Mouse (Mus musculus) left cerebral cortex, adult 2 months (tissue): ENCODE results near the gene Prdx5. TPM values are rescaled to one million over a fixed set of nuclear protein-coding genes. Genes with fewer than 3 reads are reported as not detected.

Experiments
- DNase-seq, 2 experiments: peaks; one replicate each; pipeline ENCODE4 v3.0.0; 2021 to 2022; ENCODE audit warnings: low spot score in 2 of 2, mixed read lengths in 1 of 2; ENCODE audit errors: extremely low spot score in 1 of 2
- H3K27ac ChIP-seq: fragments of 200-600 bp; 2 replicates; pipeline ENCODE4 v1.8.1; 2022
- H3K4me3 ChIP-seq: fragments of 200-600 bp; 2 replicates; pipeline ENCODE4 v1.8.1; 2022
- CTCF ChIP-seq: fragments of 200-600 bp; IDR thresholded peaks from 2 replicates; pipeline ENCODE4 v1.8.1; 2022; ENCODE audit warnings: antibody characterized with exemption, mild to moderate bottlenecking, moderate library complexity
- intact Hi-C: fragments of 180-260 bp; cut with DNase I; formaldehyde crosslinking; loops from one replicate; pipeline ENCODE4 v1.15.1; 2025
- total RNA-seq, 2 experiments: library from RNA; stranded (reverse); gene quantifications; 2 replicates each; pipeline ENCODE4 v1.2.3; 2021

Gene Prdx5
- total RNA-seq, 2 experiments from 2014 or later = 315 to 354 TPM

DNA sequence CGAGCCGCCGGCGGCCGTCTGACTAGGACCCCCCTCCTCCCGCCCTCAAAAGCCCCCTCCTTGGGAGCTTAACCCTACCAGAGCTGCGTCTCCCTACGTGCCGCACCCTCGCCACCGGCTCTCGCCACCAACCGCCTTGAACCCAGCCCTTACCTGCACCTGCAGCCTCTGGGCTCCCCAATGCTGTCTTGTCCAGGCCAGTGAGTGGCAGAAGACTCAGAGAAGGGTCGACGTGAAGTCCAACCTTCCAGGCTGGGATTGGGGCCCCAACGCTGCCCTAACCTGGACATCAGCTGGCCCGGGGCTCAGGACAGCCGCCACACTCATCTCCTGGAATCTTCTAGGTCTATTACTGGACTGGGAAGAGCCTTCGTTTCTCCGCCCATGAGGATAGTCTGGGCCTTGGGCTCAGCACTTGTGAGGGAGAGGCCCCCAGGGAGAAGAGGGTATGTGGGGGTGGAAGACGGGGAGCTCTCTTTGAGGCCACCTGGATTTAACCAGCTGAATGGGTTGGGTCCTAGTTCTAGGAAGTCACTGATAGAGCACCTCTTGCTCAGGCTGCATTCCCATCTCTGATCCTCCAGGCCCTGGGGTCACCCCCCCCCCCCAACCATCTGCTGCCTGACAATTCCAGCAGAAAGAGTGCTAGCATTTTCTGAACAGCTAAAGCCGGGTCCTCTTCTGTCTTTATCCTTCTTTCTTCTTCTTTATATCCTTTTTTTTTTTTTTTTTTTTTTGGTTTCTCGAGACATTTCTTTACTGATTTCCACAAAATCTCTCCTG is 24.5 kb upstream of the Prdx5 start, which contains the start of gene Kcnk4:
TSS of gene Kcnk4 (minus strand) at position 321 of the 783 bp plus-strand sequence.
- Histone ChIP-seq H3K4me3 (peak within 1 kb of the TSS; percentile 54), H3K27ac (peak within 1 kb of the TSS; percentile 91)
- no peak for DNase-seq
- intact Hi-C loops = no loop called here
- no peak for TF ChIP-seq CTCF

DNA sequence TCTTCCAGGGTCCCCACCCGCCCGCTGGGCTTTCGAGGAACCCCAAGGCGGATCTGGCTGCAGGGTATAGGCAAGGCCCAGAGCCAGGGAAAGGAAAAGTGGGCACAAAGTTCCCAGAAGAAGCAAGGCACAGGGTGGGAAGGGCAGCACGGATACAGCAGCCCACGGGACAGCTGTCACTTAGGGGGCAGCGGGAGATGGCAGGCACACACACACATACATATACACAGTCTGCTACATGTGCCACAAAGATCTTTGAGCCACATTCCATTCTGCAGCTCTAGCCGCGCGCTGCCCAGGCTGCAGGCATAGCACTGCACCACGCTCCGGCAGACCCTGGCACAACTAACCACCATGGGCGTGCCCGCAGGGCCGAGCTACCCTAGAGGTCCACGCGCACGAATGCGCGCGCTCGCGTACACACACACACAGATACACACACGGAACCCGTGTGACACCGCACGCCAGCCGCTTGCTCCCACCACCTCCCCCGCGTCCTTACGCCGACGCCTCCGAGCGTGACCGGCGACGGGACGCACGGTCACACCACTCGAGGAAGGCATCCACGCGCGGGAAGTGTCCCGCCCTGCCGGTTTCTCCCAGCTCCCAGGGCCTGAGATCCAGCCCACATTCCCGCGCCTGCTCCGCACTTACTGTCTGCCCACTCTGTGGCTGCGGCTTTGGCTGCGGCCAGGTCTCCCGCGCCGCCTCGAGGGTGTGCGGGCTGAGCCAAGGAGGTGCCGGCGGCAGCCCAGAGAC is 23.7 kb upstream of the Prdx5 start:
- DNase-seq = peak; percentile 57 to 67
- peak overlapping the region; percentile 91 for H3K27ac ChIP-seq
- intact Hi-C loops = no loop called here
- peak overlapping the region; percentile 54 for H3K4me3 ChIP-seq
- no peak for TF ChIP-seq CTCF

DNA sequence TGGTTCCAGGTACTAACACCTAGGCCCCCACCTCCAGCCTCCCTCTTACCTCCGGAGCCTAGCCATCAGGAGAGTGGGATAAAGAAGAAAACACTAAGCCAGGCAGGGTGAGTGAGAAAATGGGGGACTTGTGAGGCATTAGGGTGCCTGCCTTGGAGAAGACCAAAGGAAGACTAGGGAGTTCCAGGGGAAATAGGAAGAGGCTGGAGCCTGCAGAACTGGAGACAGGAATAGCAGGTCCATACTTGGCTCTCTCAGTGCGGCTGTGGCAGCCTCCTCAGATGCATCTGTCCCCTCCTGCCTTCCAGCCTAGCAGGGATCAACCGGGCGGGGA is 23.2 kb upstream of the Prdx5 start:
- no peak for DNase-seq
- no peak for TF ChIP-seq CTCF
- peak overlapping the region; percentile 54 for H3K4me3 ChIP-seq
- intact Hi-C loops = no loop called here
- peak overlapping the region; percentile 91 for H3K27ac ChIP-seq

DNA sequence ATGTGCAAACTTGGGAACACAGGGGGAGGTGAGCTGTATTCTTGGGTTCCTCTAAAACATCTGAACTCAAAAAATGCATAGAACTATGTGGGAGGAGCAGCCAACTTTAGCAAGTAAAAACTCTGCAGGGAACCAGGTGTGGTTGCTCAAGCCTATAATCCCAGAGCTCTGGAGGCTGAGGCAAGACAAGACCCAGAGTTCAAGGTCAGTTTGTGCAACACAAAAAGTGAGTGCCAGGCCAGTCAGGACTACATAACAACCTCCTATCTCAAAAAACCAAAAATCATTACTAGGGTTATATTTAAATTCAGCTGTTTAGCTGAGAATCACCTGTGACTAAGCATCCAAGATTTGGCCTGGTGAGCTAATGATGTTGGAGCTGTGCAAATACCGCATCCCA is 22.1 kb upstream of the Prdx5 start:
- no peak for TF ChIP-seq CTCF
- Histone ChIP-seq H3K27ac (peak overlapping the region; percentile 91), H3K4me3 (peak overlapping the region; percentile 54)
- intact Hi-C loops = no loop called here
- DNase-seq = no peak

DNA sequence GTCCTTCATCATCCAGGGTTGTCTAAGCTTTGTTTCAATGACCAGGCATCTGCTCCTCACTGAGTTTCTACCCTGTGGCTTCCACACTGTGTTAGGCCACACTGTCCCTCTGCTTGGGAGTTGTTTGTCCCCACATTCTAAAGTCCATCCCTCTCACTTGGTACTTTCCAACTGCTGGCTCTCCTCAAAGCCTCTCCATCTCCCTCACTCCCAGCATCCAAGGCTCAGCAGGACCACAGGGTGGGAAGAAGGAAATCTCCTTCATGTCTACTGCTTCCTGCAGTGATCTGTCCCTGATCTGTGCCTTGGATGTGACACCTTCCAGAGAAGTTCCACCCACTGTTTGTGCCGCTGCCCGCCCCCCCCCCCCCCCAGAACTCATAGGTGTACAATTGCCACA is 21.1 kb upstream of the Prdx5 start:
- TF ChIP-seq CTCF = no peak
- no peak overlapping the region for H3K4me3 ChIP-seq
- DNase-seq = no peak
- intact Hi-C loops = no loop called here
- H3K27ac ChIP-seq = no peak overlapping the region

DNA sequence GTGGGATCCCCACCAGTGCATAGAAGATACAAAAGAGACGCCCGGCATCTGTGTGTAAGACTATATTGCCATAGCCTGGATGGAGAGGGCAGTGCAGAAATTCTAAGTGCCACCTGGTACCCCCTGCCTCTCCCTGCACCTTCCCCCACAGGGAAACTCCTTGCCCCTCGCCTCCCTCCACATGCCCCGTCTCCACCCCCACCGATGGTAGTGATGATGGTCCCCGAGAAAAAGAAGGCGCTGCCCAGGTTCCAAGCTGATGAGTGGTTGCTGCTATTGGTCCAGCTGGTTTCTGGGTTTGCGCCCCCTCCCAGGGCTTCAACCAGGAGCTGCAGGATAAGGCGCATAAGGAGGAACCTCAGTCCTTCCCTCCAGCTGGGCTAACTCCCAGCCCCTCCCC is 18.2 kb upstream of the Prdx5 start:
- TF ChIP-seq CTCF = no peak
- H3K4me3 ChIP-seq = no peak overlapping the region
- intact Hi-C loops = no loop called here
- H3K27ac ChIP-seq = no peak overlapping the region
- no peak for DNase-seq

DNA sequence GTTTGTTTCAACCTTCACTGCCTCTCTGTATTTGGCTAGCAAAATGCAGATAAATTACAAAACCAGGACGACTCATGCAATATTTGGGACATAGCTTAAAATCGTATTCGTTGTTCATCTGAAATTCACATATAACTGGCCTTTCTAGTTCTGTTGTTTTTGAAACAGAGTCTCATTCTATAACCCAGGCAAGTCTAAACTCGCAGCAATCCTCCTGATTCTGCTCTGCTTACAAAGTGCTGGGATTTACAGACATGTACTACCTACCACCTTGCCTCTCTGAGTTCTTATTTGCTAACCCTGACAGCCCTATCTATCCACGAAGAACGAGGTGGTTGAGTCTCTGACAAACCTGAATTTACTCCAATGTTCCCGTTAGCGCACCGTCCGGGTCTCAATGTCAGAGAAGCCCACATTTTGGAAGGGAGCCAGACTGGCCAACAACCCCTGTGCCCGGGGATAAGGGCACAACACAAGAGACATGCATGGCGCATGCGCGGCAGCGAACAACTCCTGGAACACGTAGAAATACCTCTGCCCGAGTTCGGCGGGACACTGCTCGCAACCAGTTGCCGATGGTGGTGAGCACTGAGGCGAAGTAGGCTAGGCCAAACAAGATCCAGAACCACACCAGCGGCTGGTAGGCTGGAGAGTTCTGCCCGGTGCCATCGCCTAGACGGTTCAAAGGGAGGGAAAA is 16.8 kb upstream of the Prdx5 start:
- TF ChIP-seq CTCF = no peak
- Histone ChIP-seq H3K27ac (no peak overlapping the region), H3K4me3 (no peak overlapping the region)
- DNase-seq = no peak
- intact Hi-C loops = no loop called here

DNA sequence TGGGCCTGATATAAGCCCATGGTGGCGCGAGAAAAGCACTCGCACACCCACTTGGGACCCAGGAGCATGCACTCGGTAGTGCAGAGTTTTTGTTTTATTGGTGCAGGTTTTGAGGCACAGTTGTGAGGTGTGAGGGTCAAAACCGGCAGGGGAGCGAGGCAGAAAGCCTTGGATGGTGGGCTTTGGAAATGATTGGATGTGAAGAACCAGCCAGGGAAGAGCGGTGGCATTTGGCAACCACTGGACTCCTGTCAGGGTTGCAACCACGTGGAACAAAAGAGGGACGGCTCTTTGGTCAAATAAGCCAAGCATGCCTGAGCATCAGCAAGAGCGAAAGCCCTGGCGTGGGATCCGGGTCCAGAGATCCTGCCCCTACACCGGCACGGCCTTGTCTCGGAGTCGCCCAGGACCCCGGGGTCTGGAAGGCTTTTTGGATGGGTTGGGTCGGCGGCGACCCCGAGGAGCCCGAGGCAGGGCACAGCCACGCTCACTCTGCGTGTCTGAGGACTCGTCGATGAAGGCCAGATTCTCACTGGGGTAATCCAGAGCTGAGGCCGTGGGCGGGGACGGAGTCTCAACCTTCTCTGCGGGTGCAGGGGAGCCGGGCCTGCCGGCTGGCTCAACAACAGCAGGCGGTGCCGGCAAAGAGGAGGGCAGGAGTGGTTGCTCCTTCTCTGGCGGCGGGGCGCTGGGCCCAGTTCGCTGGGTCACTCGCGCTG is 15.9 kb upstream of the Prdx5 start:
- no peak overlapping the region for H3K4me3 ChIP-seq
- intact Hi-C loops = no loop called here
- no peak for TF ChIP-seq CTCF
- no peak overlapping the region for H3K27ac ChIP-seq
- DNase-seq = no peak

DNA sequence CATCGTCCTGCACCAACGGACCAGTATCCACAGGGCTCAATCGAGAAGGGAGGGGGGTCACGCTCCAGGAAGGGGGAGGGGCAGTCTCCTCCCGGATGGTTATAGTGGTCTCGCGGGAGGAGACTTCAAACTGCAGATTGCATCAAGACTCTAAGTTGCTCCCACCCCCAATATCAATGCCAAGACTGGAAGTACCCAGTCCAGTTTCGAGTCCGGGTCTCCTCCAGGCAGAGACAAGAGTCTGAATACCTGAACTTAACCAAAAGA is 15.3 kb upstream of the Prdx5 start, which contains the start of gene Catsperz:
TSS of gene Catsperz (minus strand) at position 74 of the 267 bp plus-strand sequence.
- DNase-seq = no peak
- H3K27ac ChIP-seq = no peak within 1 kb of the TSS
- intact Hi-C loops = no loop called here
- TF ChIP-seq CTCF = no peak
- no peak within 1 kb of the TSS for H3K4me3 ChIP-seq

DNA sequence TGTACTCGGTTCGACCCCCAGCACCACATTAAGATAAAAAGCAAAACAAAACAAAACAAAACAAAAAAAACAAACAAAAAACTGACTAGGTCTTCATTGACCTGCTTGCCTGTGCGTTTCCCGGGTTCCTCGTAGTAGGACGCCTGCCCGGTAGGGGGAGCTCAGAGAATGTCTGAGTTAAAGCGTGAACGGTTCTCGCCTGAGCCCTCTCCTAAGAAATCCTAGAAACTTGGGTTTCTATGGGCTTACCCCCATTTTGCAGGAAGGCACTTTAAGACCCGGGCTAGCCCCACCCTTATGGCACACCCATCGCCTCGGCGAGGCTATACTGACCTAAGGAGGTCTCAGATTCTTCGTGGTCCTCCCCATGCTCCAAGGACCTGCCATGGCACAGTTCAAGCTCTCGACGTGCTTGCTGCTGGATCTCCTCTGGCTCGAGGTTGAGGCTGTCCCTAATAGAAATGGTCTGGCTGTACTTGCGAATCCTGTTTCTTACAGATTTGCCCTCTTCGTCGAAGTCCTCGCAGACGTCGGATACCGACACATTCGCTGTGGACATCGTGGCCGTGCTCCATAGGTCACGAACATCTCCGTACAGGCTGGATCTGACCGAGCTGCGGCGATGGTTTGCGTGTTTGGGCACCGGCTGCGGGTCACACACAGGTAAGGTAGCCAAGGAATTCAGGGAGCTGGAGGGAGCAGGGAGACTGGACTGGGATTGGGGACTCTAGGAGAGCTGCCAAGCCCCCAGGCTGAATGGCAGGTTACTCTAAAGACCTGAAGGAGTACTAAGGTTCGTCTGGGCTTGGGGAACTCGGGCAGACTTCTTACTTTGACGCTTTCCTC is 14.8 kb upstream of the Prdx5 start:
- Histone ChIP-seq H3K27ac (no peak overlapping the region), H3K4me3 (no peak overlapping the region)
- peak; percentile 84 to 88 for DNase-seq
- TF ChIP-seq CTCF = peak; percentile 93
- intact Hi-C loops = loop anchor here (1.0 to 5.0 kb wide), 2 partner anchors 96 to 113 kb away; partner anchors contain the start of gene Stip1
